Mouse (Mus musculus): ENCODE results near the gene Zfp119a. TPM values are rescaled to one million over a fixed set of nuclear protein-coding genes. Genes with fewer than 3 reads are reported as not detected.
"Not testable (repeated sequence)": the region's sequence is repeated elsewhere in the genome, so short reads cannot be mapped to it uniquely, and the experiment has no call there.

The Zfp119a gene
- polyA plus RNA-seq (2016; fragmentation: Nextera tagmentation; extraction: Ambion mirVana) = 9.8 and 10.0 TPM in 2 replicates

DNA sequence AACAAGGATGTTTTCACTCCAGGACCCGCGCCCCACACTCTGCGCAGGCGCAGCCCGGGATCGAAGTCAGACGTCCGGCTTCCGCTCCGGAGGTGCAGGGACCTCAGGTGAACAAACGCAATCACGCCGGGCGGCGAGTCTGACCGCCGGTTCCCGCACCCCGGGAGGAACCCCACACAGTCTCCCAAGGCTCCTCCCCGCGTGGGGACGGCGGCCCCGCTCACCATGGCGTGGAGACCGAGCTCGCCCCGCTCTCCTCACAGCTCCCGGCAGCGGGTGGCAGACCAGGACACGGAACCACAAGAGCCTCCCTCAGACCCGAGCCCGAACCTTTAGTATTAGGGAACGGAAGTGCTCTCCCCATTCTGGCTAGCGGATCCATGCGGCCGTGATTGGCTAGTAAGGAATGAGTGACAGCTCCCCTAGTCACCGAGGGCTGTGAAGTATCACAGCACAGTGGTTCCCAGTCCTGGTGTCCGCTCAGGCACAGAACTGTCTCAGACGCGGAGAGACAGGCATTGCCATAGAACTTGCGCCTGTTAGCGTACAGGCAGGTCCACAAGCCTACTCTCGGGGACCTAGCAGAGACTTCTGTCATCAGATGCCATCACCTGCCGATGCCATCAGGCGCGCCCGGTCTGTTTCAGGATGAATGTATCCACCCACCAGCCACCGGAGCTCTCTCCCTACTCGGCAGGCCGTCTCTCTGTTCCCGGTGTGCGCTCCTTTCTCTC lies at the start of gene Zfp119a:
TSS of gene Zfp119a (minus strand) at position 295 of the 734 bp plus-strand sequence.
- H3K9me3 ChIP-seq; H3K4me1 ChIP-seq; H3K36me3 ChIP-seq; H3K27me3 ChIP-seq (replicated peaks): not testable (repeated sequence)
- H3K27ac ChIP-seq = peak within 1 kb of the TSS; percentile 15; the same call in 1 of the 2 replicates
- ATAC-seq (ENCODE audit: low FRiP score, low read depth) = peak; percentile 100
- under 1% methylated on average over 44 of the region's 53 CpGs for WGBS
- peak within 1 kb of the TSS; percentile 57 for H3K9ac ChIP-seq
- peak within 1 kb of the TSS; percentile 58 for H3K4me2 ChIP-seq (replicated peaks)
- H3K4me3 ChIP-seq = peak within 1 kb of the TSS; percentile 45

GRCm38 (mm10) chr17:55906669-55907068 lies 27.9 kb upstream of the Zfp119a start:
- no peak overlapping the region for H3K27ac ChIP-seq
- no peaks in the 10 kb centered on the region for H3K27me3 ChIP-seq (replicated peaks)
- H3K4me3 ChIP-seq = no peak overlapping the region
- no peak overlapping the region for H3K9ac ChIP-seq
- ATAC-seq (ENCODE audit: low FRiP score, low read depth) = no peak
- no peaks in the 10 kb centered on the region; the same call in 1 of the 2 replicates for H3K9me3 ChIP-seq
- no peak overlapping the region for H3K4me2 ChIP-seq (replicated peaks)
- H3K36me3 ChIP-seq = no peaks in the 10 kb centered on the region
- no peaks in the 10 kb centered on the region for H3K4me1 ChIP-seq

DNA sequence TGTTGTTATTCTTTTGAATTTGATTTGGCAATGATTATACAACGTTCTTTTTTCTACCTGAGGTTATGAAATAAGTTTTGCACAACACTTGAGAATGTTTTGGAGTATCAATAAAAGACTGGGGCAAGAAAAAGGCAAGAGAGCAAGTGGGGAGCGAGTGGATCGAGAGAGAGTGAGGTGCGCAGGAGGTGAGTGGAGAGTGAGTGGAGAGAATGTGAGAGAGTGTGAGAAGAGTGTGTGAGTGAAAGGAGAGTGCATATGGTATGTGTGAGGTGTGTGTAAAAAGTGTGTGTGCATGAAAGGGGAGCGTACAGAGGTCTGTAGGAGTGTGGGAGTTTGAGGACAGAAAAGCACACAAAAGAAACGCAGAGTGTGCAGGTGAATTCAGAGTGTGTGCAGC lies 25.4 kb upstream of the Zfp119a start:
- ATAC-seq (ENCODE audit: low FRiP score, low read depth) = no peak
- Histone ChIP-seq H3K27ac (no peak overlapping the region), H3K36me3 (no peaks in the 10 kb centered on the region), H3K27me3 (replicated peaks) (no peaks in the 10 kb centered on the region), H3K4me1 (no peaks in the 10 kb centered on the region), H3K9ac (no peak overlapping the region), H3K4me3 (no peak overlapping the region), H3K4me2 (replicated peaks) (no peak overlapping the region), H3K9me3 (no peaks in the 10 kb centered on the region)
- 67% methylated on average over 6 of the region's 6 CpGs for WGBS

- H3K4me1 ChIP-seq = no peaks in the 10 kb centered on the region
- H3K9me3 ChIP-seq = no peaks in the 10 kb centered on the region
- H3K36me3 ChIP-seq = peaks cover 3% of the 10 kb centered on the region; the same call in 1 of the 2 replicates
- ATAC-seq (ENCODE audit: low FRiP score, low read depth) = no peak
- H3K4me2 ChIP-seq (replicated peaks) = no peak overlapping the region
- no peak overlapping the region for H3K9ac ChIP-seq
- H3K27ac ChIP-seq = no peak overlapping the region
- WGBS = 90% methylated on average over 1 of the region's 1 CpGs
- no peaks in the 10 kb centered on the region for H3K27me3 ChIP-seq (replicated peaks)
- H3K4me3 ChIP-seq = no peak overlapping the region
Observed at GRCm38 (mm10) chr17:55903687-55904086, 25.0 kb upstream of the Zfp119a start.

GRCm38 (mm10) chr17:55903087-55903486 lies 24.4 kb upstream of the Zfp119a start:
- ATAC-seq (ENCODE audit: low FRiP score, low read depth) = no peak
- no peak overlapping the region for H3K4me3 ChIP-seq
- WGBS = 64% methylated on average over 2 of the region's 2 CpGs

DNA sequence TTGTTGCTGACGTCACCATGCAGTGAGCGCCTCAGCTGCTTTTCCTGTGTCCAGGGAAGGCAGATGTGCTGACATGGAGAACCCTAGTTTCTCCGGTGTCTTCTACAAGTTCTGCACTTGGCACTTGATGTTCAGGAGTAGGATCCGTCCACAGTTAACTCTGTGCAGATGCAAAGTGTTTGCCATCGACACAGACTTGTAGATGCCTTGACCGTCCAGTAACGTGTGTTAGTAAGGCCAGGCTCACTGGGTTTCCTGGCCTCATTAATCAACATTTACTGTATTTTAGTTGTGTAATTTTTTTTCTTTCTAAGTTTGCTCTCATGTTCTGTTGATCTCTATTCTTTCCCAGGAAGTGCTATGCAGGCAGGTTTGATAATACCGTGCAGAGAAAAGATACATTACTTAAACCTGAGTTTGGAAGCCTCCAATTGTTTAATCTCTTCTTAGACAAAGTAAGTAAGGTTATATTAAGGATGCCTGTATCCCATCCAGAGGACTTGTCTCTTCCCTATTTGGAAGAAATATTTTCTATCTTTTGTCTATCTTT lies 13.8 kb upstream of the Zfp119a start:
- Histone ChIP-seq H3K4me3 (peak overlapping the region; percentile 47), H3K4me2 (replicated peaks) (peak overlapping the region; percentile 57)
- not testable (repeated sequence) for H3K9ac ChIP-seq; H3K4me1 ChIP-seq; ATAC-seq (ENCODE audit: low FRiP score, low read depth); H3K36me3 ChIP-seq; H3K9me3 ChIP-seq; H3K27ac ChIP-seq; H3K27me3 ChIP-seq (replicated peaks)
- 19% methylated on average over 6 of the region's 8 CpGs for WGBS

More at GRCm38 (mm10) chr17:55903087-55903486, 24.4 kb upstream of the Zfp119a start:
- H3K9me3 ChIP-seq = 0 out of 2 replicates have a peak, but pooled peaks cover under 1% of the 10 kb centered on the region
- H3K4me2 ChIP-seq (replicated peaks) = no peak overlapping the region
- H3K27ac ChIP-seq = no peak overlapping the region
- no peaks in the 10 kb centered on the region for H3K27me3 ChIP-seq (replicated peaks)
- H3K36me3 ChIP-seq = peaks cover 8% of the 10 kb centered on the region
- H3K4me1 ChIP-seq = no peaks in the 10 kb centered on the region
- H3K9ac ChIP-seq = no peak overlapping the region

DNA sequence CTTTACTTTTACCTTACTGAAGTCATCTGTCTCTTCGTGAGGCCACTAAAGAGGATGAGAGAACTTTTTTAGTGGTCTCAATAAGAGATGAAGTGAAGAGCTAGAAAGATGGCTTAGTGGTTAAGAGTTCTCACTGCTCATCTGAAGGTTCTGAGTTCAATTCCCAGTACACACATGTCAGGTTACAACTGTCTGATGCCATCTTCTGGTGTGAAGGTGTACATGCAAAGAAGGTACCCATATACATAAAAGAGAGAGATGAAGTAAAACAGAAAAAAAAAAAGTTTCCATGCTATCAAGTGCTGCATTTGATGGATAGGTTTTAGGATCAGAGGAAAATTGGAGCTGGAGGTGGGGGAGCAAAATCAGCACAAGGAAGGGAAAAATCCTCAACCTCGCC lies 6.2 kb upstream of the Zfp119a start:
- Histone ChIP-seq H3K4me3 (no peak overlapping the region), H3K4me1 (no peaks in the 10 kb centered on the region), H3K9ac (no peak overlapping the region), H3K36me3 (no peaks in the 10 kb centered on the region), H3K9me3 (no peaks in the 10 kb centered on the region), H3K27me3 (replicated peaks) (no peaks in the 10 kb centered on the region; the same call in 1 of the 2 replicates), H3K27ac (no peak overlapping the region), H3K4me2 (replicated peaks) (no peak overlapping the region)
- WGBS = 68% methylated on average over 2 of the region's 2 CpGs
- no peak for ATAC-seq (ENCODE audit: low FRiP score, low read depth)

GRCm38 (mm10) chr17:55883631-55884030 lies 4.9 kb upstream of the Zfp119a start:
- H3K27me3 ChIP-seq (replicated peaks) = no peaks in the 10 kb centered on the region; the same call in 1 of the 2 replicates
- no peak overlapping the region for H3K9ac ChIP-seq
- no peaks in the 10 kb centered on the region for H3K4me1 ChIP-seq
- no peak overlapping the region for H3K4me2 ChIP-seq (replicated peaks)
- H3K36me3 ChIP-seq = no peaks in the 10 kb centered on the region
- no peak for ATAC-seq (ENCODE audit: low FRiP score, low read depth)
- 62% methylated on average over 2 of the region's 2 CpGs for WGBS
- H3K27ac ChIP-seq = no peak overlapping the region
- H3K9me3 ChIP-seq = no peaks in the 10 kb centered on the region
- no peak overlapping the region for H3K4me3 ChIP-seq

DNA sequence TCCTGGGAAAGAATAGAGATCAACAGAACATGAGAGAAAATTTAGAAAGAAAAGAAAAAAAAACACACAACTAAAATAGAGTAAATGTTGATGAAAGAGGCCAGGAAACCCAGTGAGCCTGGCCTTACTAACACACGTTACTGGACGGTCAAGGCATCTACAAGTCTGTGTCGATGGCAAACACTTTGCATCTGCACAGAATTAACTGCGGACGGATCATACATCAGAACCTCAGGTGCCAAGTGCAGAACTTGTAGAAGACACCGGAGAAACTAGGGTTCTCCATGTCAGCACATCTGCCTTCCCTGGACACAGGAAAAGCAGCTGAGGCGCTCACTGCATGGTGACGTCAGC lies 471 bp downstream of the Zfp119a start:
- H3K4me1 ChIP-seq; H3K36me3 ChIP-seq; H3K27me3 ChIP-seq (replicated peaks); H3K9me3 ChIP-seq; ATAC-seq (ENCODE audit: low FRiP score, low read depth); H3K27ac ChIP-seq: not testable (repeated sequence)
- Histone ChIP-seq H3K4me2 (replicated peaks) (peak overlapping the region; percentile 58), H3K4me3 (peak overlapping the region; percentile 31), H3K9ac (peak overlapping the region; percentile 51)
- 1% methylated on average over 7 of the region's 8 CpGs for WGBS

DNA sequence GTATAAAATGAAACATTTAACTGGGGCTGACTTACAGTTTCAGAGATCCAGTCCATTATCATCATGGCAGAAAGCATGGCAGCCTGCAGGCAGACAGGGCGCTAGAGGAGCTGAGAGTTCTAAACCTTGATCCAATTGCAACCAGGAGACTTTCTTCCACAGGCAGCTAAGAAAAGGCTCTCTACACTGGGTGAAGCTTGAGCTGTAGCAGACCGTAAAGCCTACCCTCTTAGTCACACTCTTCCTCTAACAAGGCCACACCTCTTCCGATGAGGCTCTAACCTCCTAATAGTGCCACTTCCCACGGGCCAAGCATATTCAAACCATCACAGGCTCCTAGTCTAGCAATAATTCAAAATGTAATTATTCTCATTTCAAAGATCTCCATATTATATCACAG lies 1.5 kb downstream of the Zfp119a start:
- Histone ChIP-seq H3K4me2 (replicated peaks) (no peak overlapping the region), H3K27me3 (replicated peaks) (no peaks in the 10 kb centered on the region), H3K4me1 (no peaks in the 10 kb centered on the region), H3K27ac (no peak overlapping the region), H3K9ac (no peak overlapping the region), H3K9me3 (no peaks in the 10 kb centered on the region), H3K36me3 (no peaks in the 10 kb centered on the region), H3K4me3 (no peak overlapping the region)
- 88% methylated on average over 4 of the region's 4 CpGs for WGBS
- no peak for ATAC-seq (ENCODE audit: low FRiP score, low read depth)

DNA sequence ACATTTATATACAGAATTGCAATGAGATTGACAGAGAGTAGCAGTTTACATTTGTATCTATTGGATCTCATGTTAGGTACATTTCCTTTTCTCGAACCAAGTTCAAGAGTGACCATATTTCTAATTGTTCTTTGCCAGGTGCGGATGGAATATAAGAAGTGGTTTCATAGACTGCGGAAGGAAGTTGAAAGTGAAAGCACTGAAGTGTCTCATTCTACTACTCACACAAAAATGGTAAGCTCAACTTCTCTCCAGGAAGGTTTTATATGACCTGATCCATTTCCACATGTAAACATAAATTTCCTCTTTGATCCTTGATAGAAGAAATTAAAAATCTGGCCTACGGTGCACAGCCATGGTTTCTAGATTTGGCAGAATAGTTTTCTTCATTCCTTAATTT lies 35.7 kb downstream of the Zfp119a start:
- Histone ChIP-seq H3K9ac (no peak overlapping the region), H3K36me3 (no peaks in the 10 kb centered on the region), H3K4me1 (no peaks in the 10 kb centered on the region), H3K27ac (no peak overlapping the region), H3K4me2 (replicated peaks) (no peak overlapping the region), H3K4me3 (no peak overlapping the region), H3K9me3 (no peaks in the 10 kb centered on the region; the same call in 1 of the 2 replicates), H3K27me3 (replicated peaks) (no peaks in the 10 kb centered on the region)
- 88% methylated on average over 4 of the region's 4 CpGs for WGBS
- ATAC-seq (ENCODE audit: low FRiP score, low read depth) = no peak

DNA sequence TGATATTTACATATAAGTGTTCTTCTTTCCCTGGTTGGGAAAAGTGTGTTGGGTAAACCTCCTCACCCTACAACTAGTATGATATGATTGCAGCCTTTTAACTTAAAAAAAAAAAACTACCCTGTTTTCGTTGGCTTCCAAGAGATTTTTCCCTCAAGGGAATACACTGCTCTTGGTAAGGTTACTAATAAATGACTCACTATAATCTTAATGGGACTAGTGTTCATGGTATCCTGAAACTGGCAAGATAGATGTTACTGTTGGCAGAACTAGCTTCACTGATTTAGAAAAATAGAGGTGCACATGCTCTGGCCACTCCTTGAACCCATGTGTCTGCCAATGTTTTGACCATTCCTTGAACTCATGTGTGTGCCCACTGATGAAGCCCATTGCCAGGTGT lies 57.2 kb downstream of the Zfp119a start:
- WGBS = 85% methylated on average over 1 of the region's 1 CpGs
- H3K27ac ChIP-seq = no peak overlapping the region
- no peak for ATAC-seq (ENCODE audit: low FRiP score, low read depth)

GRCm38 (mm10) chr17:55816853-55817252 lies 61.9 kb downstream of the Zfp119a start:
- Histone ChIP-seq H3K4me3 (no peak overlapping the region), H3K9me3 (no peaks in the 10 kb centered on the region), H3K9ac (no peak overlapping the region), H3K27me3 (replicated peaks) (no peaks in the 10 kb centered on the region), H3K4me1 (no peaks in the 10 kb centered on the region), H3K36me3 (no peaks in the 10 kb centered on the region), H3K27ac (no peak overlapping the region), H3K4me2 (replicated peaks) (no peak overlapping the region)
- no peak for ATAC-seq (ENCODE audit: low FRiP score, low read depth)
- 90% methylated on average over 4 of the region's 4 CpGs for WGBS

More for the DNA sequence above, 57.2 kb downstream of the Zfp119a start:
- H3K4me2 ChIP-seq (replicated peaks) = no peak overlapping the region
- no peaks in the 10 kb centered on the region for H3K27me3 ChIP-seq (replicated peaks)
- H3K9ac ChIP-seq = no peak overlapping the region
- H3K36me3 ChIP-seq = no peaks in the 10 kb centered on the region
- H3K4me1 ChIP-seq = no peaks in the 10 kb centered on the region
- H3K9me3 ChIP-seq = no peaks in the 10 kb centered on the region
- H3K4me3 ChIP-seq = no peak overlapping the region

All from neural tube, embryonic 12.5 days (tissue).